Mouse (Mus musculus): ENCODE results near the gene Irak3. TPM values are rescaled to one million over a fixed set of nuclear protein-coding genes. Genes with fewer than 3 reads are reported as not detected.
A peak's percentile ranks its signal among the peaks of the same experiment; 100 is the strongest.
"Not testable (repeated sequence)": the region's sequence is repeated elsewhere in the genome, so short reads cannot be mapped to it uniquely, and the experiment has no call there.

Gene Irak3
- total RNA-seq (2017) = 30.9 to 31.9 TPM (median 31.4 TPM) in 3 replicates

GRCm38 (mm10) chr10:120201961-120202402 lies at the start of gene Irak3:
TSS of gene Irak3 (minus strand) at chr10:120202130.
- ATAC-seq (replicated peaks; ENCODE audit: insufficient number of reproducible peaks, low FRiP score, low TSS enrichment, poor library complexity, severe bottlenecking) = peak; percentile 53

GRCm38 (mm10) chr10:120250911-120251683 lies 49.2 kb upstream of the Irak3 start:
- ATAC-seq (replicated peaks; ENCODE audit: insufficient number of reproducible peaks, low FRiP score, low TSS enrichment, poor library complexity, severe bottlenecking) = no peak

- ATAC-seq (replicated peaks; ENCODE audit: insufficient number of reproducible peaks, low FRiP score, low TSS enrichment, poor library complexity, severe bottlenecking) = peak; percentile 86
Measured at GRCm38 (mm10) chr10:120246994-120247750, 45.2 kb upstream of the Irak3 start.

GRCm38 (mm10) chr10:120245681-120246080 lies 43.8 kb upstream of the Irak3 start:
- ATAC-seq (replicated peaks; ENCODE audit: insufficient number of reproducible peaks, low FRiP score, low TSS enrichment, poor library complexity, severe bottlenecking) = no peak

- ATAC-seq (replicated peaks; ENCODE audit: insufficient number of reproducible peaks, low FRiP score, low TSS enrichment, poor library complexity, severe bottlenecking) = no peak
Measured at GRCm38 (mm10) chr10:120242421-120242820, 40.5 kb upstream of the Irak3 start.

- ATAC-seq (replicated peaks; ENCODE audit: insufficient number of reproducible peaks, low FRiP score, low TSS enrichment, poor library complexity, severe bottlenecking) = no peak
Measured at GRCm38 (mm10) chr10:120239476-120239875, 37.5 kb upstream of the Irak3 start.

- ATAC-seq (replicated peaks; ENCODE audit: insufficient number of reproducible peaks, low FRiP score, low TSS enrichment, poor library complexity, severe bottlenecking) = no peak
Measured at GRCm38 (mm10) chr10:120238241-120238640, 36.3 kb upstream of the Irak3 start.

GRCm38 (mm10) chr10:120236855-120237254 lies 34.9 kb upstream of the Irak3 start:
- ATAC-seq (replicated peaks; ENCODE audit: insufficient number of reproducible peaks, low FRiP score, low TSS enrichment, poor library complexity, severe bottlenecking) = no peak

- no peak for ATAC-seq (replicated peaks; ENCODE audit: insufficient number of reproducible peaks, low FRiP score, low TSS enrichment, poor library complexity, severe bottlenecking)
Measured at GRCm38 (mm10) chr10:120233655-120234367, 31.9 kb upstream of the Irak3 start.

GRCm38 (mm10) chr10:120231718-120232117 lies 29.8 kb upstream of the Irak3 start:
- ATAC-seq (replicated peaks; ENCODE audit: insufficient number of reproducible peaks, low FRiP score, low TSS enrichment, poor library complexity, severe bottlenecking) = peak; percentile 48; the same call in 1 of the 2 replicates

- ATAC-seq (replicated peaks; ENCODE audit: insufficient number of reproducible peaks, low FRiP score, low TSS enrichment, poor library complexity, severe bottlenecking) = peak; percentile 92
Measured at GRCm38 (mm10) chr10:120226871-120227661, 25.1 kb upstream of the Irak3 start, which contains the start of gene Llph. TSS of gene Llph (plus strand) at chr10:120227070.

- ATAC-seq (replicated peaks; ENCODE audit: insufficient number of reproducible peaks, low FRiP score, low TSS enrichment, poor library complexity, severe bottlenecking) = no peak
Measured at GRCm38 (mm10) chr10:120220776-120221175, 18.8 kb upstream of the Irak3 start.

- ATAC-seq (replicated peaks; ENCODE audit: insufficient number of reproducible peaks, low FRiP score, low TSS enrichment, poor library complexity, severe bottlenecking) = peak; percentile 93
Measured at GRCm38 (mm10) chr10:120219578-120220359, 17.8 kb upstream of the Irak3 start.

- ATAC-seq (replicated peaks; ENCODE audit: insufficient number of reproducible peaks, low FRiP score, low TSS enrichment, poor library complexity, severe bottlenecking) = 0 out of 2 replicates have a peak, but pooled peaks have one; percentile 11
Measured at GRCm38 (mm10) chr10:120218996-120219395, 17.1 kb upstream of the Irak3 start.

GRCm38 (mm10) chr10:120217099-120217498 lies 15.2 kb upstream of the Irak3 start:
- not testable (repeated sequence) for ATAC-seq (replicated peaks; ENCODE audit: insufficient number of reproducible peaks, low FRiP score, low TSS enrichment, poor library complexity, severe bottlenecking)

- ATAC-seq (replicated peaks; ENCODE audit: insufficient number of reproducible peaks, low FRiP score, low TSS enrichment, poor library complexity, severe bottlenecking) = no peak
Measured at GRCm38 (mm10) chr10:120210096-120210495, 8.2 kb upstream of the Irak3 start.

GRCm38 (mm10) chr10:120209539-120209925 lies 7.6 kb upstream of the Irak3 start:
- ATAC-seq (replicated peaks; ENCODE audit: insufficient number of reproducible peaks, low FRiP score, low TSS enrichment, poor library complexity, severe bottlenecking) = no peak; the same call in 1 of the 2 replicates

Data from monocyte, adult 5-6 weeks (primary cell).